In genomic region chr2:75660255-75660948, GRCm38 (mm10) we compare ENCODE assay signal across 8 mouse cellular contexts. TPM values are rescaled to one million over a fixed set of nuclear protein-coding genes. Genes with fewer than 3 reads are reported as not detected.
A peak's percentile ranks its signal among the peaks of the same experiment; 100 is the strongest.
DNase-seq lines count a peak whose midpoint lies in the region; ATAC-seq and TF ChIP-seq lines count a peak whose summit lies in the region.

No protein-coding gene starts in this region.

- peak overlapping the region; percentile 99 for H3K9ac ChIP-seq in lung, embryonic 16.5 days (ENCODE audit: low read length)
- H3K9ac ChIP-seq in embryonic facial prominence, embryonic 15.5 days = peak overlapping the region; percentile 90

- H3K4me2 ChIP-seq in lung, embryonic 16.5 days (ENCODE audit: low read depth, low read length) = peak overlapping the region; percentile 96
- peak overlapping the region; percentile 68 for H3K4me2 ChIP-seq in embryonic facial prominence, embryonic 15.5 days (replicated peaks)

- no peaks in the 10 kb centered on the region for H3K9me3 ChIP-seq in lung, embryonic 16.5 days (ENCODE audit: control insufficient read depth, low read length)
- H3K9me3 ChIP-seq in embryonic facial prominence, embryonic 15.5 days (replicated peaks) = no peaks in the 10 kb centered on the region
- H3K9me3 ChIP-seq in limb, embryonic 10.5 days (replicated peaks) = no peaks in the 10 kb centered on the region

- H3K27me3 ChIP-seq in lung, embryonic 16.5 days (ENCODE audit: control insufficient read depth, insufficient read depth, low read depth, low read length) = no peaks in the 10 kb centered on the region
- no peaks in the 10 kb centered on the region for H3K27me3 ChIP-seq in embryonic facial prominence, embryonic 15.5 days
- H3K27me3 ChIP-seq in limb, embryonic 10.5 days (ENCODE audit: low read depth, poor library complexity, severe bottlenecking) = no peaks in the 10 kb centered on the region

- H3K27ac ChIP-seq in lung, embryonic 16.5 days (ENCODE audit: low read length) = peak overlapping the region; percentile 96
- peak overlapping the region; percentile 98 for H3K27ac ChIP-seq in embryonic facial prominence, embryonic 15.5 days (replicated peaks)
- peak overlapping the region; percentile 100 for H3K27ac ChIP-seq in limb, embryonic 10.5 days
- H3K27ac ChIP-seq in olfactory bulb, adult 2 months (ENCODE audit: insufficient read depth, low read depth, low read length) = no peak overlapping the region

- no peak for ATAC-seq in lung, embryonic 16.5 days (ENCODE audit: low read depth)
- ATAC-seq in embryonic facial prominence, embryonic 15.5 days (ENCODE audit: insufficient number of reproducible peaks, low FRiP score, low TSS enrichment, low read depth) = no peak
- no peak for ATAC-seq in megakaryocyte-erythroid progenitor cell, adult 5-6 weeks (replicated peaks; ENCODE audit: low FRiP score, low TSS enrichment, poor library complexity, severe bottlenecking)

- DNase-seq in lung, postnatal 36 days = no peak
- DNase-seq in limb, embryonic 10.5 days (ENCODE audit: low spot score) = no peak
- DNase-seq in left cerebral cortex, adult 11 months (ENCODE audit: low spot score) = no peak
- no peak for DNase-seq in kidney, adult 8-10 months

- 1% methylated on average over 15 of the region's 15 CpGs for WGBS in lung, embryonic 16.5 days
- under 1% methylated on average over 15 of the region's 15 CpGs for WGBS in embryonic facial prominence, embryonic 15.5 days
- WGBS in limb, embryonic 10.5 days = 4% methylated on average over 15 of the region's 15 CpGs
- WGBS in olfactory bulb, adult 2 months = 2% methylated on average over 15 of the region's 15 CpGs

- TF ChIP-seq POLR2A in olfactory bulb, adult 2 months (IDR thresholded peaks at IDR 0.05; ENCODE audit: insufficient read depth, low read depth, low read length) = no peak

- no peak for TF ChIP-seq CTCF in olfactory bulb, adult 2 months (IDR thresholded peaks at IDR 0.05; ENCODE audit: insufficient read depth, low read depth, low read length)

- peaks cover 27% of the 10 kb centered on the region for H3K36me3 ChIP-seq in lung, embryonic 16.5 days (ENCODE audit: control insufficient read depth, insufficient read depth, low read length)
- H3K36me3 ChIP-seq in embryonic facial prominence, embryonic 15.5 days = peaks cover 26% of the 10 kb centered on the region
- H3K36me3 ChIP-seq in limb, embryonic 10.5 days = peaks cover 46% of the 10 kb centered on the region

- H3K4me1 ChIP-seq in lung, embryonic 16.5 days (replicated peaks; ENCODE audit: control insufficient read depth, insufficient read depth, low read length) = peaks cover 14% of the 10 kb centered on the region
- H3K4me1 ChIP-seq in embryonic facial prominence, embryonic 15.5 days = peaks cover 6% of the 10 kb centered on the region
- peaks cover 28% of the 10 kb centered on the region for H3K4me1 ChIP-seq in limb, embryonic 10.5 days
- H3K4me1 ChIP-seq in olfactory bulb, adult 2 months (ENCODE audit: control insufficient read depth, insufficient read depth, low read length) = peaks cover 5% of the 10 kb centered on the region

- peak overlapping the region; percentile 98 for H3K4me3 ChIP-seq in lung, embryonic 16.5 days (ENCODE audit: low read length)
- peak overlapping the region; percentile 84 for H3K4me3 ChIP-seq in embryonic facial prominence, embryonic 15.5 days (replicated peaks)
- H3K4me3 ChIP-seq in limb, embryonic 10.5 days = peak overlapping the region; percentile 98
- peak overlapping the region; percentile 76 for H3K4me3 ChIP-seq in olfactory bulb, adult 2 months (ENCODE audit: insufficient read depth, low read depth, low read length)

RNA-seq across cellular contexts. Expression of gene Hnrnpa3, which starts 1.3 kb away (rescaled TPM):
- polyA plus RNA-seq in lung, embryonic 16.5 days (2015; fragmentation: Nextera tagmentation; extraction: Ambion mirVana) = 298 and 346 TPM in 2 replicates
- 242 and 268 TPM in 2 replicates for polyA plus RNA-seq in embryonic facial prominence, embryonic 15.5 days (2015; fragmentation: Nextera tagmentation; extraction: Ambion mirVana)
- polyA plus RNA-seq in limb, embryonic 10.5 days (2016; fragmentation: Nextera tagmentation; extraction: Ambion mirVana) = 352 and 369 TPM in 2 replicates
- 328 and 410 TPM in 2 replicates for polyA plus RNA-seq in olfactory bulb, adult 2 months (2012; ENCODE audit: insufficient read depth, insufficient read length, low replicate concordance, missing spikeins)
- total RNA-seq in megakaryocyte-erythroid progenitor cell, adult 5-6 weeks (2014; fragmentation: Nextera tagmentation) = 791 and 833 TPM in 2 replicates
- total RNA-seq in megakaryocyte-erythroid progenitor cell, adult 5-6 weeks (2017) = 389 and 460 TPM in 2 replicates

RNA-seq across cellular contexts. Expression of gene Nfe2l2, which starts 44.0 kb away (rescaled TPM):
- 134 and 137 TPM in 2 replicates for polyA plus RNA-seq in lung, embryonic 16.5 days (2015; fragmentation: Nextera tagmentation; extraction: Ambion mirVana)
- 50.7 and 56.1 TPM in 2 replicates for polyA plus RNA-seq in embryonic facial prominence, embryonic 15.5 days (2015; fragmentation: Nextera tagmentation; extraction: Ambion mirVana)
- 33.8 and 37.2 TPM in 2 replicates for polyA plus RNA-seq in limb, embryonic 10.5 days (2016; fragmentation: Nextera tagmentation; extraction: Ambion mirVana)
- not detected in 2 replicates for polyA plus RNA-seq in olfactory bulb, adult 2 months (2012; ENCODE audit: insufficient read depth, insufficient read length, low replicate concordance, missing spikeins)
- 127 and 136 TPM in 2 replicates for total RNA-seq in megakaryocyte-erythroid progenitor cell, adult 5-6 weeks (2014; fragmentation: Nextera tagmentation)
- total RNA-seq in megakaryocyte-erythroid progenitor cell, adult 5-6 weeks (2017) = 123 and 130 TPM in 2 replicates

Comparison
In these comparisons a context has a peak if more than half of its experiments do, and no peak if none do; other contexts are left out.
1. RNA of gene Nfe2l2, which starts 44.0 kb away (polyA plus RNA-seq): 134 to 137 TPM in lung, embryonic 16.5 days, 50.7 to 56.1 TPM in embryonic facial prominence, embryonic 15.5 days and 33.8 to 37.2 TPM in limb, embryonic 10.5 days; not detected in olfactory bulb, adult 2 months; every median in the first group is over 10 times any median in the second.
2. Peak in every context shown above with its lines, with median percentiles within 50 percentile points of each other: H3K4me3 ChIP-seq.